Mouse (Mus musculus): ENCODE data around the gene D17H6S53E. TPM values are rescaled to one million over a fixed set of nuclear protein-coding genes. Genes with fewer than 3 reads are reported as not detected.

D17H6S53E gene
- polyA plus RNA-seq, 1 experiment = 12.1 TPM

GRCm38 (mm10) chr17:35085208-35085865 is 40.8 kb upstream of the D17H6S53E start, which contains the start of gene Ly6g6f:
Gene Ly6g6f (minus strand): TSS chr17:35085610.
- Histone ChIP-seq H3K4me1 (ENCODE audit: control insufficient read depth, insufficient read depth, low read length) (peaks cover 4% of the 10 kb centered on the region; the same call in 1 of the 2 replicates), H3K4me3 (replicated peaks; ENCODE audit: extremely low read depth, low read depth, low read length) (no peak within 1 kb of the TSS)
- TF ChIP-seq CTCF (IDR thresholded peaks at IDR 0.05; ENCODE audit: insufficient read depth, low read length) (no peak), POLR2A (IDR thresholded peaks at IDR 0.05; ENCODE audit: borderline replicate concordance, extremely low read depth, low read depth, low read length) (no peak)
- no peak for DNase-seq
- WGBS = 49% methylated on average over 7 of the region's 7 CpGs

GRCm38 (mm10) chr17:35088151-35088550 is 38.0 kb upstream of the D17H6S53E start:
- WGBS = 30% methylated on average over 2 of the region's 2 CpGs
- H3K4me1 ChIP-seq (ENCODE audit: control insufficient read depth, insufficient read depth, low read length) = peaks cover 11% of the 10 kb centered on the region
- no peak overlapping the region for H3K4me3 ChIP-seq (replicated peaks; ENCODE audit: extremely low read depth, low read depth, low read length)
- TF ChIP-seq POLR2A (IDR thresholded peaks at IDR 0.05; ENCODE audit: borderline replicate concordance, extremely low read depth, low read depth, low read length) (no peak), CTCF (IDR thresholded peaks at IDR 0.05; ENCODE audit: insufficient read depth, low read length) (no peak)
- DNase-seq = no peak

GRCm38 (mm10) chr17:35088825-35089644 is 37.1 kb upstream of the D17H6S53E start, which contains the start of gene Abhd16a:
Gene Abhd16a (plus strand): TSS chr17:35089263.
- H3K4me3 ChIP-seq (replicated peaks; ENCODE audit: extremely low read depth, low read depth, low read length) = peak within 1 kb of the TSS; percentile 95
- TF ChIP-seq CTCF (IDR thresholded peaks at IDR 0.05; ENCODE audit: insufficient read depth, low read length) = no peak
- peak; percentile 87; the same call in 1 of the 2 replicates for TF ChIP-seq POLR2A (IDR thresholded peaks at IDR 0.05; ENCODE audit: borderline replicate concordance, extremely low read depth, low read depth, low read length)
- H3K4me1 ChIP-seq (ENCODE audit: control insufficient read depth, insufficient read depth, low read length) = peaks cover 11% of the 10 kb centered on the region
- peak; percentile 94 for DNase-seq
- WGBS = 3% methylated on average over 67 of the region's 67 CpGs

- 42% methylated on average over 8 of the region's 8 CpGs for WGBS
- Histone ChIP-seq H3K4me1 (ENCODE audit: control insufficient read depth, insufficient read depth, low read length) (peaks cover 11% of the 10 kb centered on the region), H3K4me3 (replicated peaks; ENCODE audit: extremely low read depth, low read depth, low read length) (peak overlapping the region; percentile 52)
- DNase-seq = peak; percentile 29
- no peak for TF ChIP-seq POLR2A (IDR thresholded peaks at IDR 0.05; ENCODE audit: borderline replicate concordance, extremely low read depth, low read depth, low read length)
- no peak for TF ChIP-seq CTCF (IDR thresholded peaks at IDR 0.05; ENCODE audit: insufficient read depth, low read length)
These were observed 35.8 kb upstream of the D17H6S53E start for GRCm38 (mm10) chr17:35090166-35090932.

GRCm38 (mm10) chr17:35092403-35093198 is 33.6 kb upstream of the D17H6S53E start:
- H3K4me3 ChIP-seq (replicated peaks; ENCODE audit: extremely low read depth, low read depth, low read length) = no peak overlapping the region
- TF ChIP-seq POLR2A (IDR thresholded peaks at IDR 0.05; ENCODE audit: borderline replicate concordance, extremely low read depth, low read depth, low read length) = no peak
- no peak for TF ChIP-seq CTCF (IDR thresholded peaks at IDR 0.05; ENCODE audit: insufficient read depth, low read length)
- DNase-seq = no peak
- WGBS = 69% methylated on average over 14 of the region's 14 CpGs
- H3K4me1 ChIP-seq (ENCODE audit: control insufficient read depth, insufficient read depth, low read length) = peaks cover 11% of the 10 kb centered on the region

GRCm38 (mm10) chr17:35094475-35095365 is 31.5 kb upstream of the D17H6S53E start:
- no peak for DNase-seq
- no peak overlapping the region for H3K4me3 ChIP-seq (replicated peaks; ENCODE audit: extremely low read depth, low read depth, low read length)
- WGBS = 88% methylated on average over 15 of the region's 15 CpGs
- H3K4me1 ChIP-seq (ENCODE audit: control insufficient read depth, insufficient read depth, low read length) = peaks cover 11% of the 10 kb centered on the region
- no peak for TF ChIP-seq CTCF (IDR thresholded peaks at IDR 0.05; ENCODE audit: insufficient read depth, low read length)
- no peak for TF ChIP-seq POLR2A (IDR thresholded peaks at IDR 0.05; ENCODE audit: borderline replicate concordance, extremely low read depth, low read depth, low read length)

GRCm38 (mm10) chr17:35096597-35096996 is 29.6 kb upstream of the D17H6S53E start:
- 90% methylated on average over 12 of the region's 12 CpGs for WGBS
- no peak for DNase-seq
- no peak for TF ChIP-seq POLR2A (IDR thresholded peaks at IDR 0.05; ENCODE audit: borderline replicate concordance, extremely low read depth, low read depth, low read length)
- no peak for TF ChIP-seq CTCF (IDR thresholded peaks at IDR 0.05; ENCODE audit: insufficient read depth, low read length)
- peaks cover 4% of the 10 kb centered on the region for H3K4me1 ChIP-seq (ENCODE audit: control insufficient read depth, insufficient read depth, low read length)
- no peak overlapping the region for H3K4me3 ChIP-seq (replicated peaks; ENCODE audit: extremely low read depth, low read depth, low read length)

- H3K4me1 ChIP-seq (ENCODE audit: control insufficient read depth, insufficient read depth, low read length) = peaks cover 4% of the 10 kb centered on the region
- DNase-seq = no peak
- 88% methylated on average over 12 of the region's 12 CpGs for WGBS
- TF ChIP-seq CTCF (IDR thresholded peaks at IDR 0.05; ENCODE audit: insufficient read depth, low read length) = no peak
- TF ChIP-seq POLR2A (IDR thresholded peaks at IDR 0.05; ENCODE audit: borderline replicate concordance, extremely low read depth, low read depth, low read length) = no peak
- no peak overlapping the region for H3K4me3 ChIP-seq (replicated peaks; ENCODE audit: extremely low read depth, low read depth, low read length)
These were observed 29.0 kb upstream of the D17H6S53E start for GRCm38 (mm10) chr17:35097164-35097655.
